Mouse (Mus musculus) regulatory T cell (primary cell): ENCODE data around the gene Pias4.

Source experiments
- in situ Hi-C: fragments of 300-600 bp; cut with MboI, MseI; formaldehyde crosslinking; loops from one replicate; pipeline ENCODE4 v1.15.1; 2025; ENCODE audit warnings: high pct_unique_total_duplicates

Pias4 gene

GRCm38 (mm10) chr10:81138821-81139528 lies 28.7 kb downstream of the Pias4 start:
- in situ Hi-C loops: loop anchor here (5.0 kb wide), 1 partner anchor 38 kb away; the partner anchor contains the start of gene Eef2

DNA sequence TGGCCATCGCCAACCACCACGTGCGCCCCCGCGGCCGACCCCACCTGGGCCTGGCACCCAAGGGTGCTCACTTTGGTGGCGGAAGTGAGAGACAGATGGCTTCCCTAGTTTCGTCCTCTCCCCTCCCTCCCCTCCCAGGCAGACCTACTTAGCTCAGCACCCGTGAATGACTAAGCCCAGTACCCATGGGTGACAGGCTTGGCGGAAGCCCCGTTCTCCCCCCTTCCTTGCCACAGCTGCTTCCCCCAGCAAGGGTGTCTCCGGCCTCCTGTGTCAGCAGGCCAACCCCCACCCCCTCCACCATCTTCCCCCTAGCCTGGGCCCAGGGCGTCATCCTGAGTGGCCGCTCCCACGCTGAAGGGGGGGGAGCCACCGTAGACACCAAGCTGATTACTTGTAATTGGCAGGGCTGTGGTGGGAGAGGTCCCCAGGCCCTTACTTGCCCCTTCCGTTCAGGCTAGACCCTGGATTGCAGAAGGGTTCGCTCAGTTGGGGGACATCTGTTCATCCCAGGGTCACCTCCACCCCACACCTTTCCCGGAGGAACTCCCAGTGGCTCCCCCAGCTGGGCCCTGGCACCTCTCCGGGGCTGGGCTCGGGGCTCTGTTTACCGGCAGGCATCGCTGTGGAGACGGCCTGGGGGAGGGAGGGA lies 29.5 kb downstream of the Pias4 start:
- in situ Hi-C loops: loop anchor here (5.0 kb wide), 1 partner anchor 39 kb away; the partner anchor contains the start of gene Eef2

DNA sequence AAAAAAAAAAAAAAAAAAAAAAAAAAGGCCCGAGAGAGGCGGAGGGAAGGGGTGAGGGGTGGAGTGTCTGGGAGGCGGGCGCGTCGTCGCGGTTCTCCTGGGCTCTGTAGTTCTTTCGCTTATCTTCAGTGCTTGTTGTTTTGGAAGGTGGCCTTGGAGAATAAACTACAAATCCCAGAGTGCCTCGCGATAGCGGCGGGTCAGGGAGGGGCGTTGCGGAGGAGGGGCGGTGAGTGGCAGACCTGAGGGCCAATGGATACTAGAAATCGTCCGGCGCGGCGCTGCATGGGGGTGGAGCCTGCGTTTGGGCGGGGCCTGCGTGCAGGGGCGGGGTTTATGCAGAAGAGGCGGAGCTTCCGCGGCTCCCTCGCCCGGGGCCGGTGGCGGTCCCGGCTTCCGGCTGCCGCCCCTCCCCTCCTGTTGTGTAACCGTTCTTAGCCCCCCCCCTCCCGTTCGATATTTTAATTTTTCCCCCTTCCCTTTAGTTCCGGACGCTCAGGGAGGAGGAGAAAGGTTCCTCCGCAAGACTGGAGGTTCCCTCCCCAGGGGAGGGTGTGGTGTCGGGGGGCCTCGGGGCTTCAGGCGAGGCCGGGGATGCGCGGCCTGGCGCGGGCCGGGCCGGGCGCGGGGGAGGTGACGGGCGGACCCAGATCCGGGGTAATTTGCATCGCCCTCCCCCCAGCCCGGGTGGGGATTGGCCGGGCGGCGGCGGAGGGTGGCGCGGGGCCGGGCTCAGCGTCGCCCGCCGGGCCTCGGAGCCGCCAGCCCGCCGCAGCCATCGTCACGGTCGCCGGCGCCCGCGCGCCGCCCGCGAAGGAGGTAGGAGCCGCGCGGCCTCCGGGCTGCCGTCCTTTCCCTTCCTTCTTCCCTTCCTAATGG lies 30.2 kb downstream of the Pias4 start:
- in situ Hi-C loops: loop anchor here (5.0 kb wide), 1 partner anchor 40 kb away; the partner anchor contains the start of gene Eef2

DNA sequence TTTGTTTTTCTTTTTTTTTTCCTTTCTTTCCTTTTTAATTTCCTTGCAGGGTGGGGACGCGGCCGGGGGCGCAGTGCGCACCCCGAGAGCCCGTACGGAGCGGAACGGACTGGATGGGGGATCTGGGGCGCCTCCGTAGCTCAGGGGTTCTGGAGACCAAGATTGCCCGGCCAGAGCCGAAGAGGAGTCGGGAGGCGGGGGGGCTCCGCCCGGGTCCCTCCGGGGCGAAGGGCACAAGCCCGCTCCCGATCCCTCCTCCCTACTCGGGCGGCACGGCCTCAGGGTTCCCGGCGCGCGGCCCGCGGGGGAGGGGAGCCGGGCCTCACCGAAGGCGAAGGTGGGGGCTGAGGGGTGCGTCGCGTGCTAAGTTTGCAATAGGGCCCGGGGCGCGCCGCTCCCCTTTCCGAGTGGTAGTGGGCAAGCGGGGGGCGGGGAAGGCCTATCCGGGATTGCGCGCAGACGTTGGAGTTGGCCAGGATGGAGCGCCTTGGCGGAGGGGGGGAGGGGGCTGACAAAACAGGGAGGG lies 31.0 kb downstream of the Pias4 start:
- in situ Hi-C loops: loop anchor here (5.0 kb wide), 1 partner anchor 41 kb away; the partner anchor contains the start of gene Eef2

GRCm38 (mm10) chr10:81135831-81136705 lies 31.7 kb downstream of the Pias4 start:
- in situ Hi-C loops: loop anchor here (5.0 kb wide), 1 partner anchor 41 kb away; the partner anchor contains the start of gene Eef2

DNA sequence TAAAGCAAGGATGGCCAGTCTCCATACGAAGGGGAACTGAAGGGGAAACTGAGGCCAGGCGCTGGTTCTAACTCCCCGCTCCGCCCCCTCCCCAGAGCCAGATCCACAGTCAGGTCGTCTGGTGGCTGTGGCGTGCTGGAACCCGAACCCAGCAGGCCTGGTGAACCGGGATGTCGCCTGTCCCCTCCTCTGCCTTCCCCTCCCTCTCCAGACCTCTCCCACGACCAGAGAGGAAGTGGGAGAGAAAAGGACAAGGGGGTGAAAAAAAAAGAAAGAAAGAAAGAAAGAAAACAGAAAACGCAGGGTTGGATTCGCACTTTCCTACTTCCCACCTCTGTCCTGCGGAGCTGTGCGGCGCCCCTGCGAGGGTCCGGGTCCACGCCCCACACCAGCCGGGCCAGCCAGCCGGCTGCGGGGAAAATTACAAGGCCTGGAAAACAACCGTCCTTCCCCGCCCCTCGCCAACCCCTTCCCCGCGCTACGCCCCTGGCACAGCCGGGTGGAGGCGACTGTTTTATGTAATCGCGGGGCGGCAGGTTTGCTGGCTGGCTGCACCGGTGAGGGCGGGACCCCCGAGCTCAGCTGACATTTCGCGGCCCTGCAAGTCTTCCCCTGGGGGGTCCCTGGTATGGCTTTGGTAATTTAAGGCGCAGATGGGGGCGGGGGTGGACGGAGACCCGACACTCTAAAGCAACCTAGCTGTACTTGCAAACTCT lies 32.6 kb downstream of the Pias4 start, which contains the start of gene Zbtb7a:
Gene Zbtb7a (plus strand): TSS at position 255 of the 716 bp plus-strand sequence.
- in situ Hi-C loops: loop anchor here (5.0 kb wide), 1 partner anchor 42 kb away; the partner anchor contains the start of gene Eef2

DNA sequence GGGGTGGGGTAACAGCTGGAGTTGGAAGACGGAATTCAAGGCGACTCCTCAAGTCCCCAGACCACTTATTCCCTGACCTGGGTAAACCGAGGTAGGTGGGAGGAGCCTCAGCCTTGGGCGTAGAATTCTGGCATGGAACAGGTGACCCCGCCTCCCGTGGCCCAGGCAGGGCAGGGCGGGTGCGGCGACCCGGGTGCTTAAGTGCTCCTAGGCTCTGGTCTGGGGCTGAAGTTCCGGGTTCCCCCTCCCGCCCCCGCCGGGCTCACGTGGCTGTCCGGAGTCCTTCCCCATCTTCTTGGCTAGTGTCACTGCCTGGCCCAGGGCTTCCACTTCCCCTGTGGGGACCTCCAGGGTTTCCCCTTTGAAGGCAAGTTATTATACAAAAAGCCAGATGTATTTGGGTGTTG lies 33.5 kb downstream of the Pias4 start:
- in situ Hi-C loops: no loop called here

GRCm38 (mm10) chr10:81123500-81123899 lies 44.2 kb downstream of the Pias4 start:
- in situ Hi-C loops: no loop called here

GRCm38 (mm10) chr10:81122889-81123288 lies 44.8 kb downstream of the Pias4 start:
- in situ Hi-C loops: no loop called here

DNA sequence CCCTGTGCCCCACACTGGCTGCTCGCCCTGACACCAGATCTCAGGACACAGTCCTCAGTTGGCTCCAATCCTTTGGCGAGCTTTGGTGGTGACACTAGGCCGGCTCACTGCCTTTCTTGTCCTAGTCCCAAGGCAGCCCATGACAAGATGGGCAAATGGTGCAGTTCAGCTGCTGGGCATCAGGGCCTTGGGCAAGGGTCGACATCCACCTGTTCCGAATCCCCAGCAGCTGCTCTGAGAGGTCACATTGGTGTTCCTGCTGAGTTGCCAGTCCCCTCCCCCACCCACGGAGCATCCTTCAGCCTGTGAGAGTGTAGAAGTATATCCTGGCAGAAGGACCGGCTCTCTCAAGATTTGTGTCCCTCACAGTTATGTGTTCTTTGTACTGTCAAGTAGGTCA lies 47.1 kb downstream of the Pias4 start:
- in situ Hi-C loops: no loop called here

DNA sequence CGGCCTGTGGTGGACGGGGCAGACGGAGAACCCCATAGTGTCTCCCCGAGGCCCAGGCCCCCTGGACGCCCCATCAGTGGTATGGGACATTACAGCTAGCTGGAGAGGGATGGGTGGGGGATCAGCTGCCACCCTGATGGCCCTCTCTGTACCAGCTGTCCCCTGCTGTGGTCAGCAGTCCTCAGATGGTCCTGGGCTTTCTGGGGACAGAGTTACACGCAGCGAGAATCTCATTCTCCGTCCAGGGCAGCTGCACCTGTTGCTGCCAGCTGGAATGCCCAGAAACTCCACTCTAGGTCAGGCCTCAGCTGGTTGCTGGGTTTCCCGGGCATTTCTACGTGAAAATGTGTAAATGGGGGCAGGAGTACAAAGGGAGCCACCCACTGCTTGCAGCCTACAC lies 48.1 kb downstream of the Pias4 start:
- in situ Hi-C loops: no loop called here

GRCm38 (mm10) chr10:81112946-81113345 lies 54.8 kb downstream of the Pias4 start:
- in situ Hi-C loops: no loop called here

DNA sequence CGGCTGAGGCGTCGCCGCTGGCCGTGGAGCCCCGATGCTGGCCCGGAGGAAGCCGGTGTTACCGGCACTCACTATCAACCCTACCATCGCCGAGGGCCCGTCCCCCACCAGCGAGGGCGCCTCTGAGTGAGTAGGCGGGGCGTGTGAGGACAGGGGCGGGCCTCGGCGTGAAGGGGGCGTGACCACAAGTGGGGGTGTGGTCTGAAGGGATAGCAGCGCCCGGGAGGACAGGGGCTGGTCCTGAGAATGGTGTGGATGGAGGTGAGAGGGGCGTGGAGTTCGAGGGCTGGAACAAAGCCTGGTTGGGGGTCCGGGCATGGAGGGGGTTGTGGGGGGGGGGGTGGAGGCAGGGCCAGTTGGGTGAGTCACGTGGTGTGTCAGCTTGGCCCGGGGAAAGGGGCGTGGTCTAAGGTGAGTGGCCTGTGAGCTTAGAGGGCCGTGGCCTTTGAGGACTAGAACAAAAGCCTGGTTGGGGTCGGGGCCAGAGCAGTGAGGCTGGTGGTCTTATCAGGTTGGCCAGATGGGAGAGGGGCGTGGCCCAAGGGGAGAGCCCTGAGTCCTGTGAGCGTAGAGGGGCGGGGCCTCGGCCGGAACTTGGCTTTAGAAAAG lies 61.5 kb downstream of the Pias4 start:
- in situ Hi-C loops: no loop called here

GRCm38 (mm10) chr10:81105565-81106112 lies 62.1 kb downstream of the Pias4 start, which contains the start of gene Map2k2:
TSS of gene Map2k2 (plus strand) at chr10:81105915.
- in situ Hi-C loops: no loop called here
